Mouse (Mus musculus): ENCODE measurements around the gene Psmd7. TPM values are rescaled to one million over a fixed set of nuclear protein-coding genes. Genes with fewer than 3 reads are reported as not detected.

Psmd7 gene
- polyA plus RNA-seq, 1 experiment from 2014 or later: 223 TPM

- Histone ChIP-seq H3K4me1 (ENCODE audit: control insufficient read depth, insufficient read depth, low read length) (peaks cover 3% of the 10 kb centered on the region; the same call in 1 of the 2 replicates), H3K4me3 (replicated peaks; ENCODE audit: low read length) (no peak overlapping the region), H3K9ac (ENCODE audit: low read length) (no peak overlapping the region), H3K36me3 (ENCODE audit: control insufficient read depth, insufficient read depth, low read length) (no peaks in the 10 kb centered on the region), H3K27me3 (ENCODE audit: control insufficient read depth, insufficient read depth, low read length) (no peaks in the 10 kb centered on the region), H3K27ac (ENCODE audit: low read length) (no peak overlapping the region), H3K4me2 (ENCODE audit: low read depth, low read length) (no peak overlapping the region), H3K9me3 (replicated peaks; ENCODE audit: control insufficient read depth, low read length) (no peaks in the 10 kb centered on the region)
- WGBS: 65% methylated on average over 7 of the region's 7 CpGs
- no peak for ATAC-seq (ENCODE audit: insufficient read depth, low FRiP score)
Measured at GRCm38 (mm10) chr8:107571486-107572135, 16.7 kb downstream of the Psmd7 start.

GRCm38 (mm10) chr8:107571046-107571445, 17.2 kb downstream of the Psmd7 start:
- WGBS: 67% methylated on average over 2 of the region's 2 CpGs
- Histone ChIP-seq H3K4me3 (replicated peaks; ENCODE audit: low read length) (no peak overlapping the region), H3K27me3 (ENCODE audit: control insufficient read depth, insufficient read depth, low read length) (no peaks in the 10 kb centered on the region), H3K4me2 (ENCODE audit: low read depth, low read length) (no peak overlapping the region), H3K9me3 (replicated peaks; ENCODE audit: control insufficient read depth, low read length) (no peaks in the 10 kb centered on the region), H3K27ac (ENCODE audit: low read length) (no peak overlapping the region), H3K36me3 (ENCODE audit: control insufficient read depth, insufficient read depth, low read length) (no peaks in the 10 kb centered on the region), H3K9ac (ENCODE audit: low read length) (no peak overlapping the region), H3K4me1 (ENCODE audit: control insufficient read depth, insufficient read depth, low read length) (no peaks in the 10 kb centered on the region)
- ATAC-seq (ENCODE audit: insufficient read depth, low FRiP score): no peak

GRCm38 (mm10) chr8:107562164-107562563, 26.1 kb downstream of the Psmd7 start:
- H3K4me1 ChIP-seq (ENCODE audit: control insufficient read depth, insufficient read depth, low read length): no peaks in the 10 kb centered on the region
- H3K4me3 ChIP-seq (replicated peaks; ENCODE audit: low read length): no peak overlapping the region
- no peak overlapping the region for H3K4me2 ChIP-seq (ENCODE audit: low read depth, low read length)
- WGBS: 62% methylated on average over 9 of the region's 9 CpGs
- no peaks in the 10 kb centered on the region for H3K27me3 ChIP-seq (ENCODE audit: control insufficient read depth, insufficient read depth, low read length)
- H3K9ac ChIP-seq (ENCODE audit: low read length): no peak overlapping the region
- H3K9me3 ChIP-seq (replicated peaks; ENCODE audit: control insufficient read depth, low read length): no peaks in the 10 kb centered on the region
- H3K27ac ChIP-seq (ENCODE audit: low read length): no peak overlapping the region
- no peak for ATAC-seq (ENCODE audit: insufficient read depth, low FRiP score)
- no peaks in the 10 kb centered on the region for H3K36me3 ChIP-seq (ENCODE audit: control insufficient read depth, insufficient read depth, low read length)

GRCm38 (mm10) chr8:107560820-107561536, 27.3 kb downstream of the Psmd7 start:
- Histone ChIP-seq H3K27ac (ENCODE audit: low read length) (no peak overlapping the region), H3K4me3 (replicated peaks; ENCODE audit: low read length) (peak overlapping the region; percentile 13; the same call in 1 of the 2 replicates), H3K36me3 (ENCODE audit: control insufficient read depth, insufficient read depth, low read length) (no peaks in the 10 kb centered on the region), H3K27me3 (ENCODE audit: control insufficient read depth, insufficient read depth, low read length) (no peaks in the 10 kb centered on the region), H3K4me2 (ENCODE audit: low read depth, low read length) (peak overlapping the region; percentile 17), H3K9me3 (replicated peaks; ENCODE audit: control insufficient read depth, low read length) (no peaks in the 10 kb centered on the region), H3K9ac (ENCODE audit: low read length) (0 out of 2 replicates have a peak overlapping the region, but pooled peaks have one; percentile 22), H3K4me1 (ENCODE audit: control insufficient read depth, insufficient read depth, low read length) (no peaks in the 10 kb centered on the region)
- WGBS: 40% methylated on average over 16 of the region's 16 CpGs
- ATAC-seq (ENCODE audit: insufficient read depth, low FRiP score): no peak

- no peak overlapping the region for H3K4me2 ChIP-seq (ENCODE audit: low read depth, low read length)
Measured at GRCm38 (mm10) chr8:107556511-107556936, 31.7 kb downstream of the Psmd7 start.

GRCm38 (mm10) chr8:107555231-107555630, 33.0 kb downstream of the Psmd7 start:
- 91% methylated on average over 10 of the region's 10 CpGs for WGBS
- H3K9me3 ChIP-seq (replicated peaks; ENCODE audit: control insufficient read depth, low read length): no peaks in the 10 kb centered on the region
- H3K27ac ChIP-seq (ENCODE audit: low read length): no peak overlapping the region
- no peaks in the 10 kb centered on the region for H3K4me1 ChIP-seq (ENCODE audit: control insufficient read depth, insufficient read depth, low read length)
- no peak for ATAC-seq (ENCODE audit: insufficient read depth, low FRiP score)
- H3K27me3 ChIP-seq (ENCODE audit: control insufficient read depth, insufficient read depth, low read length): no peaks in the 10 kb centered on the region
- no peaks in the 10 kb centered on the region for H3K36me3 ChIP-seq (ENCODE audit: control insufficient read depth, insufficient read depth, low read length)
- no peak overlapping the region for H3K4me2 ChIP-seq (ENCODE audit: low read depth, low read length)
- H3K4me3 ChIP-seq (replicated peaks; ENCODE audit: low read length): no peak overlapping the region
- no peak overlapping the region for H3K9ac ChIP-seq (ENCODE audit: low read length)

More at GRCm38 (mm10) chr8:107556511-107556936, 31.7 kb downstream of the Psmd7 start:
- Histone ChIP-seq H3K27me3 (ENCODE audit: control insufficient read depth, insufficient read depth, low read length) (no peaks in the 10 kb centered on the region), H3K27ac (ENCODE audit: low read length) (no peak overlapping the region), H3K4me1 (ENCODE audit: control insufficient read depth, insufficient read depth, low read length) (no peaks in the 10 kb centered on the region), H3K4me3 (replicated peaks; ENCODE audit: low read length) (no peak overlapping the region), H3K9ac (ENCODE audit: low read length) (no peak overlapping the region), H3K9me3 (replicated peaks; ENCODE audit: control insufficient read depth, low read length) (no peaks in the 10 kb centered on the region), H3K36me3 (ENCODE audit: control insufficient read depth, insufficient read depth, low read length) (no peaks in the 10 kb centered on the region)
- ATAC-seq (ENCODE audit: insufficient read depth, low FRiP score): peak; percentile 63
- 42% methylated on average over 12 of the region's 12 CpGs for WGBS

GRCm38 (mm10) chr8:107552234-107552633, 36.0 kb downstream of the Psmd7 start:
- WGBS: 57% methylated on average over 6 of the region's 6 CpGs

GRCm38 (mm10) chr8:107546817-107547216, 41.4 kb downstream of the Psmd7 start:
- H3K36me3 ChIP-seq (ENCODE audit: control insufficient read depth, insufficient read depth, low read length): peaks cover 3% of the 10 kb centered on the region; the same call in 1 of the 2 replicates
- H3K4me2 ChIP-seq (ENCODE audit: low read depth, low read length): no peak overlapping the region
- H3K4me3 ChIP-seq (replicated peaks; ENCODE audit: low read length): no peak overlapping the region
- peaks cover 6% of the 10 kb centered on the region for H3K4me1 ChIP-seq (ENCODE audit: control insufficient read depth, insufficient read depth, low read length)
- WGBS: 74% methylated on average over 8 of the region's 8 CpGs
- ATAC-seq (ENCODE audit: insufficient read depth, low FRiP score): no peak
- H3K27ac ChIP-seq (ENCODE audit: low read length): no peak overlapping the region
- no peak overlapping the region for H3K9ac ChIP-seq (ENCODE audit: low read length)
- H3K27me3 ChIP-seq (ENCODE audit: control insufficient read depth, insufficient read depth, low read length): no peaks in the 10 kb centered on the region
- H3K9me3 ChIP-seq (replicated peaks; ENCODE audit: control insufficient read depth, low read length): no peaks in the 10 kb centered on the region

More at GRCm38 (mm10) chr8:107552234-107552633, 36.0 kb downstream of the Psmd7 start:
- Histone ChIP-seq H3K4me1 (ENCODE audit: control insufficient read depth, insufficient read depth, low read length) (no peaks in the 10 kb centered on the region), H3K9me3 (replicated peaks; ENCODE audit: control insufficient read depth, low read length) (no peaks in the 10 kb centered on the region), H3K4me3 (replicated peaks; ENCODE audit: low read length) (no peak overlapping the region), H3K4me2 (ENCODE audit: low read depth, low read length) (no peak overlapping the region), H3K27me3 (ENCODE audit: control insufficient read depth, insufficient read depth, low read length) (no peaks in the 10 kb centered on the region), H3K27ac (ENCODE audit: low read length) (no peak overlapping the region), H3K9ac (ENCODE audit: low read length) (no peak overlapping the region), H3K36me3 (ENCODE audit: control insufficient read depth, insufficient read depth, low read length) (peaks cover 3% of the 10 kb centered on the region; the same call in 1 of the 2 replicates)
- ATAC-seq (ENCODE audit: insufficient read depth, low FRiP score): no peak

- ATAC-seq (ENCODE audit: insufficient read depth, low FRiP score): no peak
- WGBS: 85% methylated on average over 4 of the region's 4 CpGs
- H3K4me2 ChIP-seq (ENCODE audit: low read depth, low read length): no peak overlapping the region
- H3K9ac ChIP-seq (ENCODE audit: low read length): no peak overlapping the region
- H3K4me1 ChIP-seq (ENCODE audit: control insufficient read depth, insufficient read depth, low read length): peaks cover 6% of the 10 kb centered on the region
- H3K36me3 ChIP-seq (ENCODE audit: control insufficient read depth, insufficient read depth, low read length): peaks cover 3% of the 10 kb centered on the region; the same call in 1 of the 2 replicates
- no peaks in the 10 kb centered on the region for H3K27me3 ChIP-seq (ENCODE audit: control insufficient read depth, insufficient read depth, low read length)
- no peaks in the 10 kb centered on the region for H3K9me3 ChIP-seq (replicated peaks; ENCODE audit: control insufficient read depth, low read length)
- H3K27ac ChIP-seq (ENCODE audit: low read length): no peak overlapping the region
- H3K4me3 ChIP-seq (replicated peaks; ENCODE audit: low read length): no peak overlapping the region
Measured at GRCm38 (mm10) chr8:107546154-107546553, 42.1 kb downstream of the Psmd7 start.
